Mouse (Mus musculus): ENCODE results near the gene Gm17087. TPM values are rescaled to one million over a fixed set of nuclear protein-coding genes. Genes with fewer than 3 reads are reported as not detected.

Gene Gm17087
- polyA plus RNA-seq, 1 experiment from 2014 or later = not detected

- Histone ChIP-seq H3K36me3 (no peaks in the 10 kb centered on the region), H3K27ac (replicated peaks) (no peak overlapping the region), H3K9me3 (replicated peaks) (no peaks in the 10 kb centered on the region), H3K4me3 (replicated peaks) (no peak overlapping the region), H3K4me2 (no peak overlapping the region), H3K27me3 (replicated peaks) (no peaks in the 10 kb centered on the region), H3K9ac (replicated peaks) (no peak overlapping the region), H3K4me1 (no peaks in the 10 kb centered on the region)
- WGBS = 96% methylated on average over 1 of the region's 1 CpGs
- ATAC-seq (ENCODE audit: low FRiP score) = no peak
These were observed 3.9 kb downstream of the Gm17087 start for GRCm38 (mm10) chr17:8562886-8563280.

- no peaks in the 10 kb centered on the region for H3K36me3 ChIP-seq
- H3K9ac ChIP-seq (replicated peaks) = no peak overlapping the region
- H3K27ac ChIP-seq (replicated peaks) = no peak overlapping the region
- no peak overlapping the region for H3K4me3 ChIP-seq (replicated peaks)
- no peak for ATAC-seq (ENCODE audit: low FRiP score)
- H3K9me3 ChIP-seq (replicated peaks) = no peaks in the 10 kb centered on the region
- 71% methylated on average over 14 of the region's 14 CpGs for WGBS
- no peaks in the 10 kb centered on the region for H3K27me3 ChIP-seq (replicated peaks)
- H3K4me2 ChIP-seq = no peak overlapping the region
- H3K4me1 ChIP-seq = no peaks in the 10 kb centered on the region
These were observed 4.5 kb downstream of the Gm17087 start for GRCm38 (mm10) chr17:8562101-8562885.

DNA sequence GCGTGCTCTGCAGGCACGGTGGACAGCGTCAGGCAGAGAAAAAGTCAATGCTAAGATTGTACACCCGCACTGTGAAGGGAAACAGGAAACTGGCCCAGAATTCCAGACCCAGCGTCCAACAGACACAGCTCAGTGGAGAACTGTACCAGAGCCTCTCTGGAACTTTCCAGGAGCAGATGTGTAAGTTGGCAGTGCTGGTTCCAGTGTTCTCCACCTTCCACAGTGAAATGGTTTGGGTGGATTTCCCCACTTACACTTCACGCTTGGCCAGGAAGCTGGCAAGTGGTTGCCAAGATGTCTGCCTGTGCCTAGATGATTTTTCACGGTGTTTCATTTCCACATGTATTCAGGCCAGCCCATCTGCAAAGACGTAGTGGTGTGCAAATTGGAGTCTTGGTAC, 8.8 kb downstream of the Gm17087 start:
- no peak overlapping the region for H3K27ac ChIP-seq (replicated peaks)
- no peak overlapping the region for H3K4me2 ChIP-seq
- no peak overlapping the region for H3K4me3 ChIP-seq (replicated peaks)
- no peaks in the 10 kb centered on the region for H3K27me3 ChIP-seq (replicated peaks)
- 87% methylated on average over 8 of the region's 8 CpGs for WGBS
- no peaks in the 10 kb centered on the region for H3K4me1 ChIP-seq
- H3K9ac ChIP-seq (replicated peaks) = no peak overlapping the region
- no peaks in the 10 kb centered on the region for H3K36me3 ChIP-seq
- no peaks in the 10 kb centered on the region for H3K9me3 ChIP-seq (replicated peaks)
- no peak for ATAC-seq (ENCODE audit: low FRiP score)

DNA sequence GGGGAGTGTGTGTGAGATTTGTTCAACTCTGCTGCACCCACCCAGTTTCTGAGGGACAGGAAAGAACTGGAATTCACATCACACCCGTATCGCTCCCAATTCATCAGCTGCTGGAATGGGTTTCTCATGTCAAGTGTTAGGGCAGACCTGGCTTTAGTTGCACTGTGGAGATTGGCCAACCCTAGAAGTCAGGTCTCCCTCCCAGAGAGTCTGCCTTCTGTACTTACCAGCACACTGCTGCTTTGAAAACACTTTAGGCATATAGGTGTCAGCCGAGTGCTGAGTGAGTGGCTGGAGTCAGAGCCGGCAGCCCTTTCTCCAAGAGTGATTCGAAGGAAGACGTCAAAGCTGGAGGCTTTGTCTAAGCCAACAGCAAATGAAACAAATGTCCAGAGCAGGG, 10.5 kb downstream of the Gm17087 start:
- no peak overlapping the region for H3K9ac ChIP-seq (replicated peaks)
- ATAC-seq (ENCODE audit: low FRiP score) = no peak
- H3K9me3 ChIP-seq (replicated peaks) = no peaks in the 10 kb centered on the region
- H3K4me2 ChIP-seq = no peak overlapping the region
- H3K27me3 ChIP-seq (replicated peaks) = no peaks in the 10 kb centered on the region
- no peaks in the 10 kb centered on the region for H3K4me1 ChIP-seq
- 89% methylated on average over 6 of the region's 6 CpGs for WGBS
- no peak overlapping the region for H3K4me3 ChIP-seq (replicated peaks)
- no peak overlapping the region for H3K27ac ChIP-seq (replicated peaks)
- H3K36me3 ChIP-seq = no peaks in the 10 kb centered on the region

DNA sequence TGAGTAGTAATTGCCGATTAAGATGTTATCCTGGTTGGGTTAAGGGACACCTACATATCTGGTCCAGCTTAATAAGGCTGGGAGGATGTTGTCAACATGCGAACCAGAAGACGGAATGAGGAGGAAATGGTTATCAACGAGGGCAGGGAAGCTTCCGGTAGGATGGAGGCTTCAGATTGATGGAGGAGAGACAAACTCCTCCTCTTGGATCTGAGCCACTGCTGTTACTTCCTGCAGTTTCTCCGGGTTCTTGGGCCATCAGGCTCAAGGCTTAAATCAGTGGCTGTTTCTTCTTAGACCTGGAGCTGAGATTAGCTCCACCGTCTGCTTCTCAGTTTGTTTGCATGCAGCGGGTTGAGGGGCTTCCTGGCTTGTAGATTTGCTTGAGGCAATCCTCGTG, 11.0 kb downstream of the Gm17087 start:
- ATAC-seq (ENCODE audit: low FRiP score) = no peak
- no peak overlapping the region for H3K27ac ChIP-seq (replicated peaks)
- no peak overlapping the region for H3K9ac ChIP-seq (replicated peaks)
- H3K4me2 ChIP-seq = no peak overlapping the region
- H3K4me3 ChIP-seq (replicated peaks) = no peak overlapping the region
- no peaks in the 10 kb centered on the region for H3K9me3 ChIP-seq (replicated peaks)
- no peaks in the 10 kb centered on the region for H3K36me3 ChIP-seq
- H3K27me3 ChIP-seq (replicated peaks) = no peaks in the 10 kb centered on the region
- 87% methylated on average over 9 of the region's 9 CpGs for WGBS
- no peaks in the 10 kb centered on the region for H3K4me1 ChIP-seq

DNA sequence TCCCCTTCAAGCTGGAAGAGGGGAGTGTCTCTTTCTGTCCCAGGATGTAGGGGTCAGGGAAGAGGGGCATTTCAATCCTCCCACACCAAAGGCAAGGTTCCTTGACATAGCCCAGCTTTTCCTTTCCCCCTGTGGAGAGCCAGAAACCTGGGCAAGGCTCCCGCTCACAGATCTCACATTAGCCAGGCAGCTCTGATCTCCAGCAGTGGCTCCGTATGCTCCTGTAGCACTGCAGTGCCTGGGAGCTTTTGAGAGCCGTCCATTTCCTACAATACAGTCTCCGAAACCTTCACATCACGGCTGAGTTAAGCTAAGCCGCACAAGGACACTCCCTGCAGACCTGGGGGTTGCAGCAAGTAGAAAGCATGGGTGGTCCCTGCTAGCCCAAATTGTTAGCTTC, 12.5 kb downstream of the Gm17087 start:
- no peak for ATAC-seq (ENCODE audit: low FRiP score)
- 88% methylated on average over 6 of the region's 6 CpGs for WGBS
- Histone ChIP-seq H3K4me1 (no peaks in the 10 kb centered on the region), H3K9ac (replicated peaks) (no peak overlapping the region), H3K9me3 (replicated peaks) (no peaks in the 10 kb centered on the region), H3K4me3 (replicated peaks) (no peak overlapping the region), H3K27ac (replicated peaks) (no peak overlapping the region), H3K4me2 (no peak overlapping the region), H3K36me3 (no peaks in the 10 kb centered on the region), H3K27me3 (replicated peaks) (no peaks in the 10 kb centered on the region)

- no peaks in the 10 kb centered on the region for H3K4me1 ChIP-seq
- no peak overlapping the region for H3K4me2 ChIP-seq
- H3K36me3 ChIP-seq = no peaks in the 10 kb centered on the region
- H3K27me3 ChIP-seq (replicated peaks) = no peaks in the 10 kb centered on the region
- H3K27ac ChIP-seq (replicated peaks) = no peak overlapping the region
- no peak for ATAC-seq (ENCODE audit: low FRiP score)
- 78% methylated on average over 3 of the region's 3 CpGs for WGBS
- H3K4me3 ChIP-seq (replicated peaks) = no peak overlapping the region
- H3K9ac ChIP-seq (replicated peaks) = no peak overlapping the region
- no peaks in the 10 kb centered on the region for H3K9me3 ChIP-seq (replicated peaks)
These were observed 13.1 kb downstream of the Gm17087 start for GRCm38 (mm10) chr17:8553601-8554000.

GRCm38 (mm10) chr17:8552346-8553035, 14.3 kb downstream of the Gm17087 start:
- ATAC-seq (ENCODE audit: low FRiP score) = no peak
- H3K27me3 ChIP-seq (replicated peaks) = no peaks in the 10 kb centered on the region
- no peaks in the 10 kb centered on the region for H3K4me1 ChIP-seq
- no peak overlapping the region for H3K27ac ChIP-seq (replicated peaks)
- 89% methylated on average over 8 of the region's 8 CpGs for WGBS
- no peak overlapping the region for H3K4me3 ChIP-seq (replicated peaks)
- H3K4me2 ChIP-seq = no peak overlapping the region
- no peaks in the 10 kb centered on the region for H3K9me3 ChIP-seq (replicated peaks)
- no peaks in the 10 kb centered on the region for H3K36me3 ChIP-seq
- H3K9ac ChIP-seq (replicated peaks) = no peak overlapping the region

GRCm38 (mm10) chr17:8551641-8552040, 15.1 kb downstream of the Gm17087 start:
- no peak overlapping the region for H3K4me2 ChIP-seq
- ATAC-seq (ENCODE audit: low FRiP score) = no peak
- no peak overlapping the region for H3K27ac ChIP-seq (replicated peaks)

DNA sequence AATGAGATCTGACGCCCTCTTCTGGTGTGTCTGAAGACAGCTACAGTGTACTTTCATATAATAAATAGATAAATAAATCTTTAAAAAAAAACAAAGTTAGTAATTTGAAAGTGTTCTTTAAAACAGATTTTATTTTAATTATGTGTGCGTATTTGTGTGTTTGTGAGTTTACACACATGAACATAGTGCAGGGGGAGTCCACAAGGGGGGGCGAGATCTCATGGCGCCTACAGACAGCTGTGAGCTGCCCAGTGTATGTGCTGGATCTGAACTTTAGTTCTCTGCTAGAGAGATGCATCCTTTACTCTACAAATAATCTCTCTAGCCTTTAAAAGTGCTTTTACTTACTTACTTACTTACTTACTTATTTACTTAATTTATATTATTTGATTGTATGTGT, 18.0 kb downstream of the Gm17087 start:
- H3K4me1 ChIP-seq = no peaks in the 10 kb centered on the region
- no peak overlapping the region for H3K4me2 ChIP-seq
- 89% methylated on average over 4 of the region's 4 CpGs for WGBS
- no peaks in the 10 kb centered on the region for H3K9me3 ChIP-seq (replicated peaks)
- H3K36me3 ChIP-seq = no peaks in the 10 kb centered on the region
- H3K27me3 ChIP-seq (replicated peaks) = no peaks in the 10 kb centered on the region
- no peak overlapping the region for H3K27ac ChIP-seq (replicated peaks)
- no peak for ATAC-seq (ENCODE audit: low FRiP score)
- H3K4me3 ChIP-seq (replicated peaks) = no peak overlapping the region
- no peak overlapping the region for H3K9ac ChIP-seq (replicated peaks)

More at GRCm38 (mm10) chr17:8551641-8552040, 15.1 kb downstream of the Gm17087 start:
- WGBS = 75% methylated on average over 3 of the region's 3 CpGs
- H3K4me3 ChIP-seq (replicated peaks) = no peak overlapping the region
- H3K9me3 ChIP-seq (replicated peaks) = no peaks in the 10 kb centered on the region
- H3K36me3 ChIP-seq = no peaks in the 10 kb centered on the region
- H3K27me3 ChIP-seq (replicated peaks) = no peaks in the 10 kb centered on the region
- H3K4me1 ChIP-seq = no peaks in the 10 kb centered on the region
- H3K9ac ChIP-seq (replicated peaks) = no peak overlapping the region

- ATAC-seq (ENCODE audit: low FRiP score) = no peak
- H3K27ac ChIP-seq (replicated peaks) = no peak overlapping the region
- H3K4me2 ChIP-seq = no peak overlapping the region
- no peaks in the 10 kb centered on the region for H3K36me3 ChIP-seq
- WGBS = 84% methylated on average over 9 of the region's 9 CpGs
- H3K9me3 ChIP-seq (replicated peaks) = no peaks in the 10 kb centered on the region
- no peak overlapping the region for H3K9ac ChIP-seq (replicated peaks)
- no peak overlapping the region for H3K4me3 ChIP-seq (replicated peaks)
- H3K4me1 ChIP-seq = no peaks in the 10 kb centered on the region
- no peaks in the 10 kb centered on the region for H3K27me3 ChIP-seq (replicated peaks)
These were observed 20.4 kb downstream of the Gm17087 start for GRCm38 (mm10) chr17:8546366-8546765.

GRCm38 (mm10) chr17:8541974-8542538, 24.7 kb downstream of the Gm17087 start:
- no peaks in the 10 kb centered on the region for H3K9me3 ChIP-seq (replicated peaks)
- no peak for ATAC-seq (ENCODE audit: low FRiP score)
- no peaks in the 10 kb centered on the region for H3K4me1 ChIP-seq
- no peaks in the 10 kb centered on the region for H3K27me3 ChIP-seq (replicated peaks)
- 75% methylated on average over 14 of the region's 14 CpGs for WGBS
- H3K9ac ChIP-seq (replicated peaks) = no peak overlapping the region
- H3K4me3 ChIP-seq (replicated peaks) = no peak overlapping the region
- no peak overlapping the region for H3K4me2 ChIP-seq
- no peak overlapping the region for H3K27ac ChIP-seq (replicated peaks)
- H3K36me3 ChIP-seq = no peaks in the 10 kb centered on the region
